Mouse (Mus musculus) heart, embryonic 13.5 days (tissue): ENCODE results near the gene Crlf3. TPM values are rescaled to one million over a fixed set of nuclear protein-coding genes. Genes with fewer than 3 reads are reported as not detected.

Experiments used
- ATAC-seq: fragments of 200-750 bp; cut with Nextera tagmentation; 2 replicates; pipeline ENCODE4 v1.8.0; 2017; ENCODE audit warnings: moderate TSS enrichment; ENCODE audit not compliant: insufficient number of reproducible peaks, low FRiP score, low TSS enrichment; ENCODE audit errors: extremely low read depth
- H3K27ac ChIP-seq: fragments of 300-500 bp; sonication (generic); replicated peaks from 2 replicates; pipeline ENCODE4 v1.5.1; 2015; ENCODE audit warnings: moderate library complexity, mild to moderate bottlenecking, inconsistent platforms
- H3K27me3 ChIP-seq: fragments of 300-500 bp; sonication (generic); replicated peaks from 2 replicates; pipeline ENCODE4 v1.6.1; 2015; ENCODE audit warnings: mild to moderate bottlenecking, inconsistent platforms
- H3K36me3 ChIP-seq: fragments of 300-500 bp; sonication (generic); 2 replicates; pipeline ENCODE4 v1.6.1; 2015; ENCODE audit warnings: mild to moderate bottlenecking, inconsistent platforms
- H3K4me1 ChIP-seq: fragments of 300-500 bp; sonication (generic); 2 replicates; pipeline ENCODE4 v1.6.1; 2015; ENCODE audit warnings: inconsistent platforms
- H3K4me2 ChIP-seq: fragments of 300-500 bp; sonication (generic); 2 replicates; pipeline ENCODE4 v1.6.1; 2015; ENCODE audit warnings: inconsistent platforms, mild to moderate bottlenecking, moderate library complexity
- H3K4me3 ChIP-seq: fragments of 300-500 bp; sonication (generic); 2 replicates; pipeline ENCODE4 v1.5.1; 2015; ENCODE audit warnings: moderate library complexity, mild to moderate bottlenecking, inconsistent platforms
- H3K9ac ChIP-seq: fragments of 300-500 bp; sonication (generic); 2 replicates; pipeline ENCODE4 v1.6.1; 2015; ENCODE audit warnings: inconsistent platforms, mild to moderate bottlenecking, moderate library complexity
- H3K9me3 ChIP-seq: fragments of 300-500 bp; sonication (generic); 2 replicates; pipeline ENCODE4 v1.6.1; 2016; ENCODE audit warnings: inconsistent platforms
- WGBS: fragments of 180-500 bp; shearing (Covaris S2); methylation state at CpG from one replicate; pipeline ENCODE4 v1.1.7; 2015; ENCODE audit warnings: mixed read lengths; 5-methylcytosine and 5-hydroxymethylcytosine counted together
- polyA plus RNA-seq: library from polyadenylated mRNA; unstranded; fragments of >200 nt; fragmentation: Nextera tagmentation; extraction: Ambion mirVana; gene quantifications from 2 replicates; pipeline ENCODE4 v1.2.1, GENCODE M21; 2015

Gene Crlf3
- 30.2 and 35.1 TPM in 2 replicates for polyA plus RNA-seq

DNA sequence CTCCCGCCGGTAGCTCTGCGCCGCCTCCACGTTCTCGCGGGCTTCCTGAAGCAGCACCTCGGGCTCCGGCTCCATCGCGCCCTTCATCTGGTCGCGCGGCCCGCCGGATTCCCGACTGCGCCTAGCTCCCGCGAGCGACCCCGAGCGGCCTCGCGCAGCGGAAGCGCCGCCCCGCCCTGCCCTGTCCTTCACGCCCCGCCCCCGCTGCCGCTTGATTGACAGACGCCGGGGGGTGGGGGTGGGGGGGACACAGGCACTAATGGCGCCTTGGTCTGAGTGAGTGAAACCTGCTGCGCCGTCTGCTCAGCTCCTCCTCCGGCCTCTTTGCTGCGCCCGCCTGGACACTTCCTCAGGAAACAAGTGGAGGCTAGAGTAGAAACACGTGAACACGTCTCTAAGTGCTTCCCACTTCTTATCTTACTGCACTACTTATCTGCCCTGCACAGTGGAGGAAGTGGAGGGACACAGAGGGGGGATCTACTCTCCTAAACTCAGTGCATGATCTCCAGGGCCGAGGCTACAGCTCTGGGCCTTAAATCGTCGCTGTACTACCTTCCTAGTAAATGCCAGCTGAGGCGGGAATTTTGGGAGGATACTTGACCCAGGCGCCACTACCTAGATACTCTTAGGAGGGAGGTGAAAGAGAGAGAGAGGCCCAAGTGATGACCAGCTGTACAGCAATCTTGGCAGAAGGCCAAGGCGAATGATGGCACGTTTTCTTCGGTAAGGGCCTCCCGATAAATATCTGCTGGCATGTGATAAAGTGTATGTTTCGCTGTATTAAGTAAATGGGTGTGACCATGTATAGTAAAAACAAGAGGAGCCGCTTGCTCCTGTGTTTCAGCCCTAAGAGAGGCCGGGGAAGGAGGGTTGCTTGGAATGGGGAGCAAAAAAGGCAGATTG, at the start of gene Crlf3:
Gene Crlf3, minus strand, starts transcription at position 166 of the 903 bp plus-strand sequence.
- peaks cover 14% of the 10 kb centered on the region; the same call in 1 of the 2 replicates for H3K36me3 ChIP-seq
- peak within 1 kb of the TSS; percentile 94 for H3K4me3 ChIP-seq
- H3K4me2 ChIP-seq, result peak within 1 kb of the TSS; percentile 76
- peak within 1 kb of the TSS; percentile 98 for H3K9ac ChIP-seq
- H3K27ac ChIP-seq, result peak within 1 kb of the TSS; percentile 98
- peak; percentile 87 for ATAC-seq
- 2% methylated on average over 55 of the region's 55 CpGs for WGBS
- H3K27me3 ChIP-seq, result no peaks in the 10 kb centered on the region
- peaks cover 33% of the 10 kb centered on the region for H3K4me1 ChIP-seq
- no peaks in the 10 kb centered on the region for H3K9me3 ChIP-seq

DNA sequence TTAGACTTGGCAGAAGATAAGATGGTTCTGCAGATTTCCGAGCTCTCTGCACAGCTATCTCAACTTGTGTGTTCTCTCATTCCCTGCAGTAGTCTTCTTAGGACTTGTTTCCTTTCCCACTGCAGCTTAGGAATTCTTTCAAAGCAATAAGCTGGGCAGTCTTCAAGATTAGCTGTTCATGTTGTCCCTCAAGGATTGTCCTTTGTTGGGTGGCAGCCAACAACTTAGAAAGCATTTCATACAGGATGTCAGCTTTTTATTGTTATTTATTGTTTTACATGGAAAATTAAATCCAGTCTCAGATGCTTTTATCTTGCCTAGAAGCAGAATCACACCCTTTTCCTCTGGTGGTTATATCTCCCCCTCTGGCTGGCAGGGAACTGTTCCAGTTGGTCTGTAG, 35.6 kb upstream of the Crlf3 start:
- 49% methylated on average over 1 of the region's 1 CpGs for WGBS
- no peak overlapping the region for H3K4me2 ChIP-seq
- peaks cover 84% of the 10 kb centered on the region for H3K36me3 ChIP-seq
- H3K4me1 ChIP-seq, result 0 out of 2 replicates have a peak, but pooled peaks cover 3% of the 10 kb centered on the region
- ATAC-seq, result no peak
- H3K27ac ChIP-seq, result no peak overlapping the region
- H3K9me3 ChIP-seq, result no peaks in the 10 kb centered on the region
- H3K4me3 ChIP-seq, result no peak overlapping the region
- no peak overlapping the region for H3K9ac ChIP-seq
- H3K27me3 ChIP-seq, result no peaks in the 10 kb centered on the region

DNA sequence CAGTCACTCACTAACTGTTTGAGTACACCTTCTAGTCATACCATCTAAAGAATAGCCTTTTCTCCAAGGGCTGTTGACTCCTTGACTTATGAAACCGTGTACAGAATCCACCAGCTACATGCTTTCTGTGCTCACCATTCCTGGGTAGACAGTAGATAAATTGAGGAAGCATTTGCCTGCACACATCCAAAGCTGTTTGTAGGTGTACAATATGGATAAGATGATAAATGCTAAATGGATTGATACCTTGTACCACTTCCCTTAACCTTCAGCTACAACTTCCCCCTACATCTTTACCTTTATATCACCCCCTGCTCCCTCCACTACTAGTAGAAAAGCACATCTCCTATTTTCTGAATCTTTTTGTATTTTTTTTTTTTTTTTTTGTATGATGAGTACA, 23.6 kb upstream of the Crlf3 start:
- Histone ChIP-seq H3K36me3 (peaks cover 79% of the 10 kb centered on the region), H3K9ac (no peak overlapping the region), H3K4me2 (no peak overlapping the region), H3K27me3 (no peaks in the 10 kb centered on the region), H3K4me3 (no peak overlapping the region), H3K27ac (no peak overlapping the region), H3K9me3 (no peaks in the 10 kb centered on the region), H3K4me1 (no peaks in the 10 kb centered on the region)
- 83% methylated on average over 1 of the region's 1 CpGs for WGBS
- no peak for ATAC-seq

DNA sequence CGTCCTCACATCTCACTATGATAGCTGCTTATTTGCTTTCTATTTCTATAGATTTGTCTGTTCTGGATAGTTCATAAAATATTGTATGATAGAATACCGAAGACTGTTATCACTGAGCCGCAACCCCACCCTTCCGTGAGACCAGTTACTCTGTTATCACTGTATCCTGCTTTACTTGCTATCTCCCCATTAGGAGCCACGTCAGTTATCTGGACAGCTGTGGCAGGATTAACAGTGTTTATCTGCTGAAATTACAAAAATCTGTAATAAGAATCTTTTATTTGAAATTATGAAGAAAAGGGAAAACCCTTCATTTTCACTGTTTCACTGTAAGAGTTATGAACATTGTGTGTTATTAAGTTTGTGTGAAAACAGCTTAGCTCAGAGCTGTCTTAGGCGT, 20.5 kb upstream of the Crlf3 start:
- WGBS, result 66% methylated on average over 6 of the region's 6 CpGs

DNA sequence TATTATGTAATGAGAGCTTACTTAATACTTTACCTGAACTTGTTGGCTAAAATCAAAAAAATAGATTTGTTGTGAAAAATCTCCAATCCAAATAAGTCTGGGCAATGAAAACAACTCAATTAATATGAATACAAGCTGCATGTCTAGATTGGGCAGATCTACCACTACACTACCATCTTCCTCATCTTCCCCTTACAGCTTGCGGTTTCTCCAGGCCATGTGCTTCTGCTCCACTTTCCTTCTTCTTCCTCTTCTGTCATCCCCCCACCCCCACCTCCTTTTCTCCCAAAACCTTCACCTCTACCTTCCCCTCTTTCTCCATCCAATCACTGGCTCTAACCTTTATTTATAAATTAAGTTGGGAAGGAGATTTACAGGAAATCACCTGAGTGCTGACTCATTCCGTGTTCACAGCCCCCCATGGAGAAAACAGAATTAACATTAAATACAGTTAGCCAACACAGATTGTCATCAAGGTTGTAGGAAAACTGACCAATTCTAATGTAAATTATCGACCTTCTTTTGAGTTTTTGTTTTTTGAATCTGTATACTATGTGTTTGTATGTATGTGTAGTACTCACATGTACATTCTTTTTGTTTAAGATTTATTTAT, 17.8 kb upstream of the Crlf3 start:
- no peaks in the 10 kb centered on the region for H3K4me1 ChIP-seq
- H3K27ac ChIP-seq, result no peak overlapping the region
- H3K4me2 ChIP-seq, result no peak overlapping the region
- H3K27me3 ChIP-seq, result no peaks in the 10 kb centered on the region
- no peak for ATAC-seq
- no peak overlapping the region for H3K9ac ChIP-seq
- H3K36me3 ChIP-seq, result peaks cover 77% of the 10 kb centered on the region
- WGBS, result 85% methylated on average over 3 of the region's 3 CpGs
- H3K4me3 ChIP-seq, result no peak overlapping the region
- H3K9me3 ChIP-seq, result no peaks in the 10 kb centered on the region

More for the DNA sequence above, 20.5 kb upstream of the Crlf3 start:
- Histone ChIP-seq H3K9ac (no peak overlapping the region), H3K36me3 (peaks cover 76% of the 10 kb centered on the region), H3K4me2 (no peak overlapping the region), H3K9me3 (no peaks in the 10 kb centered on the region), H3K27me3 (no peaks in the 10 kb centered on the region), H3K27ac (no peak overlapping the region), H3K4me1 (no peaks in the 10 kb centered on the region), H3K4me3 (no peak overlapping the region)
- ATAC-seq, result no peak

DNA sequence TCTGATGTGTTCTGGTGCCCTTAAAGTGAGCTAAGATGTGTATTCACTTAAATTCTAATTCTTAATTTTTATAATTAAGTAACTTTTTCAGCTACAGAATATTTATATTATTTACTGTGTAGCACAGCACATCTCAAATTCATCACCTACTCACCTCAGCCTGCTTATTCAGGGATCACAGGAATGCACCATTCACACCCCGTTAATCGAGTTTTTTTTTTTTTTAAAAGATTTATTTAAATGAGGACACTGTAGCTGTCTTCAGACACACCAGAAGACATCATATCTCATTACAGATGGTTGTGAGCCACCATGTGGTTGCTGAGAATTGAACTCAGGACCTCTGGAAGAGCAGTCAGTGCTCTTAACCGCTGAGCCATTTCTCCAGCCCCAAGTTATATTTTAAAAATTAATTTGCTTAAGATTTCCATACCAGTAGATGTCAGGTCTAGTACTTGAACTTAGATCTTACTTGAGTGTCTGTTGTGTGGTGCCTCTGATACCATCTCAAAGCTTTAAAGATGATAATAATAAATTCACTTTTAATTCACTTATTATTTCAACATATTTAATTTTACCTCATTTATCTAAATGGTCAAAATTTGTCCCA, 9.9 kb upstream of the Crlf3 start:
- 58% methylated on average over 3 of the region's 3 CpGs for WGBS
- Histone ChIP-seq H3K4me1 (peaks cover 20% of the 10 kb centered on the region), H3K9ac (peak overlapping the region; percentile 97), H3K27me3 (no peaks in the 10 kb centered on the region), H3K4me2 (peak overlapping the region; percentile 92), H3K4me3 (peak overlapping the region; percentile 91), H3K36me3 (peaks cover 13% of the 10 kb centered on the region), H3K9me3 (no peaks in the 10 kb centered on the region), H3K27ac (no peak overlapping the region)
- ATAC-seq, result no peak

DNA sequence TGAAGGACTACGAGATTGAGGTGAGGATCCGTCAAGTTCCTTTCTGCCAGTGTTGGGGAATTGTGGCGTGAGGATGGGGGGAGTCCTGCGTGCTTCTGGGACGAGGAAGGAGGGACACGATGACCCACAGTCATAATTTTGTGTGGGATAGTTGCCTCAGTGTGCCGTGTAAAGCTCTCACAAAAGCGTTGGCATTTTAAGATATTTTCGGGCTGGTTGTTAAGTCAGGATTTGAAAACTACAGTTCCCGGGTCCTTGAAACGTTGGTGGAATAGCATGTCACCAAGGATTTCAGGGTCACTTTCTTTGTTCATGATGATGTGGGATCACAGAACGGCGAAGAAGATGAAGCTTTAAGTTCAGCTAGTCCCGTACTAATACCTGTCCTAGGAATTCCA, 9.0 kb upstream of the Crlf3 start:
- Histone ChIP-seq H3K9me3 (no peaks in the 10 kb centered on the region), H3K9ac (peak overlapping the region; percentile 97), H3K4me2 (peak overlapping the region; percentile 92), H3K4me1 (peaks cover 25% of the 10 kb centered on the region), H3K4me3 (peak overlapping the region; percentile 91), H3K27me3 (no peaks in the 10 kb centered on the region), H3K27ac (peak overlapping the region; percentile 69), H3K36me3 (peaks cover 5% of the 10 kb centered on the region; the same call in 1 of the 2 replicates)
- WGBS, result under 1% methylated on average over 14 of the region's 14 CpGs
- no peak for ATAC-seq

DNA sequence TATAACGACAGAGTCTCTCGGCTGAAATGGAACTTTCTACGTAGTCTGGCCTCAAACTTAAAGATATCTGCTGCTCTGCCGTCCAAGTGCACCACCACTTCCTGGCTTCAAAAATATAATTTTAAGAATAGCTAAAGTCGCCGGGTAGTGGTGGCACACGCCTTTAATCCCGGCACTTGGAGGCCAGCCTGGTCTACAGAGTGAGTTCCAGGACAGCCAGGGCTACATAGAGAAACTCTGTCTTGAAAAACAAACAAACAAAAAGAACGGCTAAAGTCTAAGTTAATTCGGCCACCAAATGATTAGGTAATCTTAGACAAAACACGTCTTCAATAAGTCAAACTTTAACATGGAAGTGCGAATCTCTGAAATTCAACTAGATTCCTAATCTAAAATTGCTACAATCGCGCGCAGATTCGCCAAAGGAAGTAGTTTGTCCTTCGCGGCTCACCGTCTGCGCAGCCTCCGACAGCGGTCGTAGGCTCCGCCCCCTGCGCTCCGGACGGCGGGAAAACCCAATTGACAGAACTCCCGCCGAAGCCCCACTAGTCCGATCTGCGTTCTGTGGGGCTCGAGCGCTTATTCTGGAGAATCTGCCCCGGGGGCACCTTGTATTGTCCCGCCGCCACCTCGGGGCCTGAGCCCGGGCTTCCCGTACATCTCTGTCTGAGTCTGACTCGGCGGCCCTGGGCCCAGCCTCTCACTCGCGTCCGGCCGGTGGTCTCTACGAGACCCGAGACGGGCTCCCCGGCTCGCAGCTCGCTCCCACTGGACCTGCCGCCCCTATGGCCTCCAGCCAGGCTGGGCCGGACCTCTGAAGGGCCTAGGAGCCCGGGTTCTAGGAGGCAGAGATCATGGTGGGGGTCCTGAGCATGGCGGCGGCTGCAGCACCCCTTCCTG, 8.4 kb upstream of the Crlf3 start, which contains the start of gene Atad5:
Gene Atad5, plus strand, starts transcription at position 484 of the 900 bp plus-strand sequence.
- Histone ChIP-seq H3K9ac (peak within 1 kb of the TSS; percentile 97), H3K9me3 (no peaks in the 10 kb centered on the region), H3K4me1 (peaks cover 25% of the 10 kb centered on the region), H3K36me3 (no peaks in the 10 kb centered on the region), H3K4me2 (peak within 1 kb of the TSS; percentile 92), H3K4me3 (peak within 1 kb of the TSS; percentile 91), H3K27ac (peak within 1 kb of the TSS; percentile 69), H3K27me3 (no peaks in the 10 kb centered on the region)
- 3% methylated on average over 57 of the region's 57 CpGs for WGBS
- ATAC-seq, result peak; percentile 71; the same call in 1 of the 2 replicates

DNA sequence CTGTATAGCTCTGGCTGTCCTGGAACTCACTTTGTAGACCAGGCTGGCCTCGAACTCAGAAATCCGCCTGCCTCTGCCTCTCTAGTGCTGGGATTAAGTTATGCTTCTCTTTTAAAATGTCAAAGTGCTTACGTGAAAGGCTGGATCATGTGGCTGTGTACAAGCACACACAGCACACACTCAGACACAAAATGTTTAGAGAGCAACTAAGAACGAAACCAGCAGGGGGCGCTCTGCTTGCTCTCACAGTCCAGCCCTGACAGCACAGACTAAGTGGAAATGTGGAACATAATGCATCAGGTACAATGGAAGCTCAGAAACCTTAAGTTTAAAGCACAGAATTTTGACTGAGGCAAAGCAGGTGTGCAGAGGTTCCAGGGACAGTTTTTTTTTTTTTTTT, 6.1 kb upstream of the Crlf3 start:
- no peak for ATAC-seq
- H3K27ac ChIP-seq, result no peak overlapping the region
- H3K4me2 ChIP-seq, result no peak overlapping the region
- no peaks in the 10 kb centered on the region for H3K36me3 ChIP-seq
- no peaks in the 10 kb centered on the region for H3K9me3 ChIP-seq
- WGBS, result 14% methylated on average over 5 of the region's 5 CpGs
- H3K27me3 ChIP-seq, result no peaks in the 10 kb centered on the region
- no peak overlapping the region for H3K9ac ChIP-seq
- H3K4me3 ChIP-seq, result no peak overlapping the region
- peaks cover 23% of the 10 kb centered on the region for H3K4me1 ChIP-seq

DNA sequence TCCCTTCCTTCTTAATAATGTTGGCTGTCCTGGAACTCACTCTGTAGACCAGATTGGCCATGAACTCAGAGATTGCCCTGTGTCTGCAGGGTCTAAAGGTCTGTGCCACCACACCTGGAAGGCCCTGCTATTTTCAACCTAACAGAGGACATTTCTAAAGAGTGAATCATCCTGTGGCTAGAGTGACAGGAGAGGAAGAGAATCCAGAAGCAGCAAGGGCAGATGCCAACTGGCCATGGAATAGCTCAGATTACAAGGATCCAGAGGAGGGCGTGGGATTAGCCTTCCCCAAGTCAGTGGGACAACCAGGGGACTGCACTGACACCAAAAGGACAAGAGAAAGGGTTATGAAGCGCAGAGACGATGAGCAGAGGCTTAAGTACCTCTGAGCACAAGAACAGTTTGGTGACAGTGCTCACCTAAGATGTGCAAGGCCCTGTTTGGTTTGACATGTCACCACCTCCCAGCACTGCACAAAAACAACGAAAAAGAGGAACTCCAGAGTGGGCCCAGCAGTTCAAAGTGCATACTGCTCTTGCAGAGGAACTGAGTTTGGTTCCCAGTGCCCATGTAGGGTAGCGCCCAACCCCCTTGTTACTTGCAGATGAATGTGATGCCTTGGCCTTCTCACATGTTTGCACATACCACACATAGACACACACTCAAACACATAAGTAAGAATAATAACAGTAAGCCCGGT, 4.7 kb upstream of the Crlf3 start:
- Histone ChIP-seq H3K9ac (no peak overlapping the region), H3K27ac (no peak overlapping the region), H3K4me3 (no peak overlapping the region), H3K4me2 (no peak overlapping the region), H3K9me3 (no peaks in the 10 kb centered on the region), H3K27me3 (no peaks in the 10 kb centered on the region), H3K4me1 (peaks cover 26% of the 10 kb centered on the region), H3K36me3 (no peaks in the 10 kb centered on the region)
- ATAC-seq, result no peak
- WGBS, result 58% methylated on average over 6 of the region's 6 CpGs
